Mouse (Mus musculus) urinary bladder, postnatal 14 days (tissue): ENCODE data around the gene Arpp19.

Source experiments
- DNase-seq: peaks from one replicate; pipeline ENCODE4 v3.0.0; 2021; ENCODE audit warnings: low spot score

The Arpp19 gene

DNA sequence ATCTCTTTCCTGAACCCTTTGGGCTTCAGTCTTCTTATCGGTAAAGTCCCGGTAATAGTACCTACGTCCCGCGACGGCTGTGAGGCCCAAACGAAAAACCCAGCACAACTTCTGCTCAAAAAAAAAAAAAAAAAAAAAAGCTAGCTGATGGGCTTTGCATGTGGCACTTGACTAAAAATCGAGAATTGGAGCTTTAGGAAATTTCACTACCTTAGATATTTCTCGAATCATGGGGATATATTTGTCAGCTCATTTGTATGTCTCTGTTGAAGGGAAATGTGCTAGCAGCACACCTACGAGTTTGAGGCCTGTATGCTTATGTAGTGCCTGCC, 909 bp downstream of the Arpp19 start:
- DNase-seq, result no peak

DNA sequence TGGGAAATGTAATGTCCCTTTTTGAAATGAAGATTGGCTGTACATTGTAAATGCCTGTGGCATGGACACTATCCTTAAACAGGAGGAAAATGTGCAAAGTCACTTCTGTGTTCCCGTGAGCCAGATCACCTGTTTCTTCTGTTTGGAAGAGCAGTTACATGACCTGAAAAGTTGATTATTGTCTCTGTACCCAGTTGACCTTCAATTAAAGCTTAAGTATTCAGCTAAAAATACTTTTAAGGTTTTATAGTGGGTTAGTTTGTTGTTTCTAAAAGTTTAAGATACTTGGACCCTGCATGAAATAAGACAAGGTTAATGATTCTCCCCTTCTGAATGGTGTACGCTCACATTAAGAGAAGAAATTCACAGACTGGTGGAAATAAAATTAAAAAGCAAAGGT, 3.2 kb downstream of the Arpp19 start:
- DNase-seq, result no peak

DNA sequence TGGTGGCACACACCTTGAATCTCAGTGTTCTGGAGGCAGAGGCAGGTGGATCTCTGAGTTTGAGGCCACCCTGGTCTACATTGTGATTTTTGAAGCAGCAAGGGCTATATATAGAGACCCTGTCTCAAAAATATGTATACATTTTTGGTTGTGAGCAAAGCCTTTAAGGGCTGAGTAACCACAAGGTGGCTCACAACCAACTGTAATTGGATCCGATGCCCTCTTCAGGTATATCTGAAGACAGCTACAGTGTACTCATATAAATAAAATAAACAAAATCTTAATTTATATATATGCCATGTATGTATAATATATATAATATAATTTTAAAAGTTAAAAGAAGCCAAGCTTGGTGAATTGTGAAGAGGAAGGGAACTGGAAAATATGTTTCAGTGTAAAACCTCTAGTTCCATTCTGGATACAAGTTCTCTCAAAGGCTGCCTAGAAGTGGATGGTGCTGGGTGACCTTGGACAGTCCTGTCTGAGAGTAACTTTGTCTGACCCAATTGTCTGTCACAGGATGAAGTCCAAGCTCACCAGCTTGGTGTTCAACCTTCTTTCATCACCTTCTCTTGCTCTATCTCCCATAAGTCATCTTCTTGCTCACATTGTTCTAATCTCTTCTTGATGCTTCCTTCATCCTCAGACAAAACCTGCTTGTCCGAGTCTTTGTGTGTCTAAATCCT, 4.6 kb downstream of the Arpp19 start:
- no peak for DNase-seq

DNA sequence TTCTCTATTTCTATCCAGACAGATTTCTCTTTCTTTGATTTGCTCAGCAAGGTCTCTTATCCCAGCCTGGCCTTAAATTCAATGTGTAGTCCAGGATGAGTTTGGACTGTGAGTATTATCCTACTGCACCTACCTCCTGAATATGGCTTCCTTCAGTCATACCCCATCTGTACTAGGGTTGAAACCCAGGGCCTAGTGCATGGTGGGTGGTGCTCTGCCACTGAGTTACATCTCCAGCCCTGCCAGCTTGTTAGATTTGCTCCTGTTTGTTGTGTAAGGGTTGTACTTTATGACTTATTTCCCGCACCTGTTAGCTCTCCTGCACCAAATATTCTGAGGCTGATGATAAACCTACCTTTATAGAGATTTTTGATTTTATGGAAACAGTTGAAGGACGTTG, 5.8 kb downstream of the Arpp19 start:
- DNase-seq, result no peak

DNA sequence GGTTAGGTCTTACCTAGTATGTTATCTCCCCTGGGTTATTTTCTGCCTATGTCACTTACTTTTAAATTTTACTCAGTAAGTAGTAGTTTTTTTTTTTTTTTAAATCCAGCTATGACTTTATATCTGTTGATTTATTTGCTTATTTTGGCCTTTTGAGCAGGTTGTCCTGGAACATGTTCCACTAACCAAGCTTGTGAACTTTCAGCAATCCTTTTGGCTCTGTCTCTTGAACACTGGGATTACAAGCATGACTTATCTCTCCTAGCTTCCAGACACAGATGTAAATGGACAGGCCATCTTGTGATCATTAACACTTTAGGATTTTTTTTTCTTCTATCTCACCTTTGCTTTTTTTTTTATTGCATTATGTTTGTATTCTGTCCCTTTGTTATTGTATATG, 9.7 kb downstream of the Arpp19 start:
- no peak for DNase-seq

DNA sequence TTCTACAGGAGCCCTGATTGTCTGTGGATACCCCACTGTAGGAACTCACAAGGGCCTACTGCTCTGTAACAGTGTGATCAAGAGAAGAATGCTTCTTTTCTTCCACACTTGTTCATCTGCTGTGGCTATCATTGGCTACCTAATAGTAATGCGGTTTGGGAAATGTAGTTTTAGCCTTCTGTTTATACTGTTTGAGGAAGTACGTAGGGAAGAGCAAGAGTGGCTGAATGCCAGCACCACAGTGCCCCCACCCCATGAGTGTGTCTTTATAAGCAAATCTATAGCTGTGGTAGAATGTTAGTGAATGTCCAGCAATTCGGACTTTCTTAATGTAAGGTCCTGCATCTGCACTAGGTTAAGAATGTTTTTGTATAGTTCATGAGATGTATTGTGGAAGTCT, 11.7 kb downstream of the Arpp19 start:
- DNase-seq, result peak; percentile 40

DNA sequence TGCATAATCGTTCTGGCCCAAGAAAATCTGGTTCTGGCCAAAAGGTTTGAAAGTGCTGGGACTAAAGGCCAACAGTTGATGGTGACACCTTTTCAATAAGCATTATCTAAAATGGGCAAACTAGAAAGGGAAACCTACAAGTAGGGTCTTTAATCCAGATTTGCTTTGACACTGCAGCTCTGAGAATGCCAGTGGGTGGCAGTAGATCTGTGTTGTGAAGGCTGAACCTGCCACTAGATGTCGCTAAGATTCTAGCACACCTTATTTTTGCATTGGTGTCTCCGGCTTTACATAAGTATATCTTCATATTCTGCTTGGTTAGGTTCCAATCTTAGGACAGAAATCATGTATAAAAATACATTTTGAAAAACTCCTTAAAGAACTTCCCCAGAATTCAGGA, 12.6 kb downstream of the Arpp19 start:
- peak; percentile 65 for DNase-seq

DNA sequence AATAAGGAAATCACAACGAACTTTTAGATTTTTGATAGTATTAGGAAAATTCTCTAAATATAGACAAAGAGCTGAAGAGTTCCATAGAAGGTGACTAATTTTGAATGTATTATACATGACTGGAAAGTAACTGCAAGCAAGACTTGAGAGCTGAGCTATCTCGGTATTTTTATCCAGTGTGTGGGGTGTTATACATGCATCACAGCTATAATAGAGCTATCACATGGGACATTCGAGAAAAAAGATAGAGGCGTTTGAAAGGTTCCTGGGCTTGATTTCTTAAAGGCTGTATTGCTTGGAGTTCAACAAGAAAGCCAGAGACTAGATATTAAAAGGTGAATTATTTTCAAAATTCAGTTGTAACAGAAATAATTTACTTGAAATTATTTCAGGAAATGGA, 14.4 kb downstream of the Arpp19 start:
- DNase-seq, result no peak

DNA sequence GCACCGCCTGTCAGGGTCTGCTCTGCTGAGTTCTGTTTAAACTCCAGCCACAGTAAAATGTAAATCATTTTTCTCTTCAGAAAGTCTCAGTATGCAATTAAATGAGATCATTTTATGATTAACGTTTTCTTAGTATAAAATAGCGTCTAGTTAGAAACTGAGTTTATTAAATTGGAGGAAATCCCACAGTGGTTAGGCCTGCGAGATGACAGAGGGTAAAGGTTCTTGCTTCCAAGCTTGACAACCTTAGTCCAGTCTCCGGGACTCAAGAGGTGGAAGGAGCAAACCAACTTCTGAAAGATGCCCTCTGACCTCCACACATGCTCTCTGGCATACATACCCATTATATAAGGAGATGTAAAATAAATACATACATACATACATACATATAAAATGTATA, 17.6 kb downstream of the Arpp19 start:
- no peak for DNase-seq

DNA sequence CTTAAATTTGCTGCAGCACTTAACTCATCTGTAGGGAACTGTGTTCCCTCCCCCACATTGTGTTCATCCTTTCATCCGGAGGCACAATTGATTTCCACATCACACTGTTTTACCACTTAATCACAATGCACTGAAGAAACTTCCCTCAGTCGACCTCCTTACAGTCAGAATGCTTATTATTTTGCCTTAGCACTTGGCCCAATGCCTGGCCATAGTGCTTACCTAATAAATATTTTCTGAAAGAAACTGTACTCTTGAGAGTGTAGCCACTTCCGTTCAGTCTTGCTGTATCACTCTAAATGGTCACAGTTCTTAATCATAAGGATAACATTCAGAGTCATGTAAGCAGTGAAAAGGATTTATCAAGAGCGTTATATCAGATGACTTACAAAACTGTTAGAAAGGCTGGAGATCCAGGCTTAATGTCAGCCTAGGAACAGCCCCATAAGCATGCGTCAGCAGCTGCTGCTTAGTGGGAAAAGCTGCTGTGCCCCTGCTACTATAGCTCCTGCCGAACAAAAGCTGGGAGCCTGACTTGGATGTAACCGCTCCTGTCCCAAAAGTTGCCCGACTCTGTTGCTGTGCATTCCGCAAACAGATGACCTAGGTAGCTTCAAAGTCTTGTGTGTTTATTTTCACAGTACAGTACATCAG, 27.4 kb downstream of the Arpp19 start:
- DNase-seq, result no peak

DNA sequence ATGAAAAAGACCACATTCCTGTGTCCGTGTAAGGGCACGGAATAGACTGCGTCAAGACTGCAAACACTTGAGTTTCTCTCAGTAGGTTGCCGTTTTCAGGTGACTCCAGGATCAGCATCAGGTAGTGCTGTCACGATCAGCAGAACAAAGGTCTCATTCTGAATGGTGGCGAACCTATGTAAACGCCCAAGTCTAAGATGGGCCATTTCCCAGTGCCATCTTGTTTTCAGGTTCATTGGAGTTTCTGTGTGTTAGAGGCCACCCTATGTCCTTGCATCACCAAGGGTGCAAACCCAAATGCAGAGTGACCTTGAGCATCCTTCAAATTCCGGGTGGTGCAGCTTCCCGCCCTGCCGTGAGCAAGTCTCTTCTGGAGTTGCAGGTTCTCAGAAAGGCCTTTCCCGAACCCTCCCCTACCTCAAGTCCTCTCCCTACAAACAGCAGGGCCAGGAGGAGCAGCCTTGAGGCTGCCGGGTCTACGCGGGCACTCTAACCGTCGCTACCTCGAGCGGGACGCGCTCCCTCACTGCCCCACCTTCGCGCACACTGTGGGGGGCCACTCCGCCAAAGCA, 33.1 kb downstream of the Arpp19 start, which contains the start of gene Myo5a:
TSS of gene Myo5a (plus strand) at position 559 of the 572 bp plus-strand sequence.
- no peak for DNase-seq

DNA sequence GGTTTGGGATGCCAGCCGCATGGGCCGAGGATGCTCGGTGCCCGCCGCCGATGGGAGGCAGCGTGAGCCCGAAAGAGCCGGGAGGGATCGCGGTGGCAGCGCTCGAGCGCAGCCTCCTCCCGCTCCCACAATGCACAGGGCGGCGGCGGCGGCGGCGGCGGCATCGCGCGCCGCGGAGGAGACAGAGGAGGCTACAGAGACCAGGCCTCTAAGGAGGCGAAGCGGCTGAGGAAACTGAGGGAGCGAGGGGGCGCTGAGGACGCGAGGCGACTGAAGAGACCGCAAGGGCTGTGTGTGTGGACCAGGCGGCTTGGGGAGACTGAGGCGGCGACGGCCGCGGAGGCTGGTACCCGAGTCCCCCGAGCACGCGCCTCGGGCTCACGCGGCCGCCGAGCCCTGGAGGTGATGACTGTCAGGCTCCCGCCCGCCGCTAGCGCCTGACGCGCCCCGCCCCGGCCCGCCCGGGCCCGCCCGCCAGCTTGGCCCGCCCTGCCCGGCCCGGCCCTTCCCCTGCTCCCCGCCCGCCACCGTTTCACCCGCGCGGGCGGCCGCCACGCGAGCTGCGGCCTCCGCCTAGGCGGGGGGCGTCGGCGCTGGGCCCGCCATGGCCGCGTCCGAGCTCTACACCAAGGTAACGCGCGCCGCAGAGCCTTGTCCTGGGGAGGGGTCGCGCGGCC, 33.8 kb downstream of the Arpp19 start:
- peak; percentile 79 for DNase-seq

DNA sequence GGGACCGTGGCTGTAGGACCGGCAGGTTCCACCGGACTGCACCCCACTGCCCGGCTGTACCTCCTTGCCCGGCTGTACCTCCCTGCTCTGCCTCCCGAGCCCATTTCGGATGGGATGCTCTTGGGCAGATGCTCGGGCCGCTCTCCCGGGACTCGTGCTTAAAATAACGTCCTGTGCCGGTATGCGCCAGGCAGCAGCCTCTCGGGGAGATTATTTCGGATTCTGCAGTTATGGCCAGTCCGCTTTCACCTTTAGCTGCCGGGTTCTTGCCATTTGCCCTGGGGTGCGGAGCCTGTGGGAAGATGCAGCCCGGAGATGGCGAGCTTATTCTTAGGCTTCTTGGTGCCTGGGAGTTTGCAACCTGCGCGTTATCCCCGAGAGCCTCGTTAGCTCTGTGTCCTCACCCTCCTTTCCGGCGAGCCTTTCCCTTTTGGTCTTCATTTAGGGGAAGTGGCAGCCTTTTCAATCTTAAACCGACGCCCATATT, 34.3 kb downstream of the Arpp19 start:
- peak; percentile 18 for DNase-seq

DNA sequence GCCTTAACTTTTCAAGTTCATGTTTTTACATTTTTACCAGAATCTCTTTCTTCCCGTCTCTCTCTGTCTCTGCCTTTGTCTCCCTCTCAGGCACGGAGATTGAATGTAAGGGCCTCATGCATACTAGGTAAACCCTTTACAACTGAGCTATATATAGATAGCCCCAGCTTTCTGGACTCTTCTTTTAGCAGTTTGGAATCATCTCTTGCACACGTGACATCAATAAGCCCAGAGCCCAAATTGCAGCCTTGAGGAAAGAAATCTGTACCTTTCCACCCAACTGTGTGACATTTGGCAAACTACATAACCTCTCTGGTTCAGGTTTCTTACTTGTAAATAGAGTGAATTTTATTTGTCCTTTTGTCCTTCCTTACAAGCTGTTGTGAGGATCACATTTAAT, 34.9 kb downstream of the Arpp19 start:
- no peak for DNase-seq

DNA sequence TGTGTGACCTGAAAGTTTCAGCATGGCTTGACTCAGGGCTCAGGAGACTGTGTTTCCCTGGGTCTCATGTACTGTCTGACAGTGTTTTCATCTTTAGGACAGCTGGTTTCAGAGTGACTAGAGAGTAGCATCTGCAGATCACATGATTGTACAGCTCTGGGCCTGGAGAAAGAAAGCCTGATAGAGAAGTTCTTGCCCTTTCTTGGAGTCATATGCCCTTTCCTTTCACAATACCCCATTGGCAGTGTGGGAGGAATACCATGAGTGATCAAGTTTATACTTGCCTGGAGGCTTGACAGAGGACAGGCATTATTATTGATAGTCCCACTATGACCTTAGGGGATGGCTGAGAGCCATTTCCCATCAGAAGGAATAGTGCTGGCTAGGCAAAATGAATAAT, 39.8 kb downstream of the Arpp19 start:
- DNase-seq, result no peak

DNA sequence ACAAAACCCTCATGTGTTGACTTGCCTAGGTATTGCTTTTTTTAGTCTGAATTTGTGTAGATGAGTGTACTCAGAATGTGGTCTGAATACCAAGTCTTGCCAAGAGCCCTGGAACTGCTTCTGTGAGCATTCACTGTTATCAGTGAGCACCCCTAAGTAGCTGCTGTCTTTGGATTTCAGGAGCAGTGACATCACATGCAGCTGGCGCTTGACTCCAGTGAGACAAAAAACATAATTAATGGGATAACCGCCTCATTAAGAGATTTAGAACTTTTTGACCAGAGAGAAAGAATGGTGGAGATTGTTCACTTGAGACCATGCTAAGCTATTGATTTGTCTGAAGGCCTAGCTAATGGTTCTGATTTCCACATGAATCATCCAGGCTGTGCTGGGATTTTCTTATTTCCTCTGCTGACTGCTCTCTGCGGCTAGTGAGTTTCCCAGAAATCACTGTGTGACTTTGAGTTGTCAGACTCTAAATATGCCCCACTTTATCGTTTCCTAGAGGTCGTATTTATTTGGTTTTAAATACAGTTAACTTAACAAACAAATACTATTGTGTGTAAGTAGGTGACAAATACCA, 47.9 kb downstream of the Arpp19 start:
- no peak for DNase-seq

DNA sequence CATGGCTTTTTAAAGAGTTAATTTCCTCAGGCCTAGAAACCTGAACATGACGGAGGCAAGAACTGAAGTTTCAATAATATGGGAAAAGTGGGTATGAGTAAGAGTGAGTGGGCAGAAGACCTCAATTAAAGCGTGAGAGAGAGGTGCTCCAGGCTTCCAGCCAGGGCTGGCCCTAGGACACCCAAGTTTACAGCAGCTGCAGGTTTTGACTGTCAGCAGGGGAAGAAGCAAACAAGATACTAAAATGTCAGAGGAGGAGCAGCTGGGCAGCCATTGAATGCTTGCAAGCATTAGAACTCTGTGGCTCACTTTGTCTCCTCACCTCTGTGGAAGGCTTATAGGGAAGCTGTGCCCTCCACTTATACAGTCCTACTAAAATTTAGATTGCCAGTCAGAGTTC, 50.4 kb downstream of the Arpp19 start:
- DNase-seq, result no peak

DNA sequence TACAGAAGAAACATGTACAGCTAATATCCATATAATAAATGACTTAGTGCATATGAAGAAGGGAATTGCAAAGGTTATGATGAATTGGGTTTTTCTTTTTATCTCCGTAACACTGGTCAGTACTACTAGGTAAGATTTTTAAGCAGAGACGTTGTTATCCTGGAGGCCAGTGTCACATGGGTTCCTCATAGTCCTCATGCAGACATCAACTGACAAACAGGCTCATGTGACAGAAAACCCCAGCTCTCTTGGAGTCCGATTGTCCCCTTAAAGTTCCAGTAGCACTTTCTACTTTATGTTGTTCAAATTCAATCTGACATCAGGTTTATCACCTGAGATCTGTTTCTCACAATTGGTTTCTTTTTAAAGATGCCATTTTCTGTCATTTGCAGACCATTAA, 51.9 kb downstream of the Arpp19 start:
- no peak for DNase-seq

DNA sequence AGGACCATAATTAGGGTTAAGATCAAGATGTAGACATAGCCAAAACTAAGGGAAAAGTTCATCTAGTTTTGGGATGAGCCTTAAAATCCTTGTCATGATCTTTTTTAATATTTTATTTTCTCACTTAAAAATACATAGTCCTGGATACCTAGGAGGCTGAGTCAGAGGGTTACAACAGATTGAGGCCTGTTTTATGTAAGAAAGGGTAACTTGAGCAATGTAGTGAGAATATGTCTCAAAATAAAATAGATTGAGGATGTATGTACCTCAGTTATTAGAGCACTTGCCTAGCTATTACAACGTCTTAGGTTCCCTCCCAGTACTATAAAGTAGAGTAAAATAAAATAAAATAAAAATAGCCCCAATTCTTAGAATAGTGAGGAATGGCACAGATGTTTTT, 54.7 kb downstream of the Arpp19 start:
- no peak for DNase-seq

DNA sequence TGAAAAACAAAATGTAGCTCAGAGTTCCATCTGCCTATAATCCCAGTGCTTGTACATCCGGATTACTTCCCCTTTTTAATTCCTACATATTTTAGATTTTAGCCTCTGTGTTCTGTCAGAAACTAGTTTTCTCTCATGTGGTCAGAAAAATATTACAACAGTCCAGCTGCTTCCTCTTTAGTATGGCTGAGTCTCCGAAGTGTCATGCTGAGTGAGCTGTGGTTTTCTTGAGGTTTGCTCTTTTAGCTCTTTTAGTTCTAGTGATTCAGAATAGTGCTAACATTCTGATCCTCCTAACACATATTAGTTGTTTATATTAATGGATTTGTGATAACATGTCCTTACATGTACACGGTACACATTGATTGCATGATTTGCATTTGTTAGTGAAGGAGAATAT, 57.3 kb downstream of the Arpp19 start:
- no peak for DNase-seq

DNA sequence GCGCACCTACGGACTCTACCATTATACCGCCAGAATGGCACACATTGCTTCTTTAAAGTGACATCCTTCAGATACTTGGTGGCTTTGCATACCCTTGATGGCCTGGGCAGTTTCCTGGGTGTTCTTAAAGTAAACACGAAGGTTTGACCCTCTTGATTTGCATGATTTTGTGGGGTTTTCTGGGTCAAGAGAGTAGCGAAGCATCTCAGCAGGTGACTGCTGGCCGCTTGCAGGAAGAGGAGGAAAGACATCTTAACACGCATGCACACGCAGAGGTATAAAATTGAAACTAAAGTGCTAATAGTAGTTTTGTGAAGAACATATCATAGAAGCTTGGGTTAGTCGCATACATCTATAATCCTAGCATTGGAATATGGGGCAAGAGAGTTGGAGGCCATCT, 61.5 kb downstream of the Arpp19 start:
- DNase-seq, result no peak

DNA sequence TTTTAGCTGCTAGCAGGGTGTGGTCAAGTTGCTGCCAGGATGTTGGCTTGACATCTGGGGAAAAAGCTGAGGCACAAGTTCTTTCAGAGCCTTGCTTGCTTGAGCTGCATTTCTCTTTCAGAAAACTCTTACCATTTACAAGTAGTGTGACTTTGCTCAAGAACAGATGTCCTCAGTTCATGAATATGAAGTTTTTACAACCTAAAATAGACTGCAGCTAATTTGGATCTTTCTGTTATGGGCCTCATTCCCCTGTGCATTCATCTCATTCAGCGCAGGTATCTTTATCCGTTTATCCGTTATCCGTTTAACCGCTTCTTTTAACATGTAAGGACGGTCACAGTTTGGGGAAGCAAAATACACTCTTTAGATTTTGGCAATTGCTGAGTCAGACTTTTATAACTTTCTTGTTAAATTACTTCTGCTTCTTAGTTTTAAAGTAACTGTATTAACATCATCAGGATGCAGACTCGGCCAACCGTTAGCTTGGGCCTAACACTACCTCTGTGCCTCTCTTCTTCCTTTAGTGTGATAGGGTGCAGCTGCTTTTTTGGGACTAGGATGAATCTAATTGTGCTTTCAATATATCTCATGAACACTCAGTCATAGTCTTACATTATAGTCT, 62.9 kb downstream of the Arpp19 start:
- DNase-seq, result no peak
